Mouse (Mus musculus): ENCODE data around the gene Zswim3.

GRCm38 (mm10) chr2:164776801-164777200, 28.1 kb upstream of the Zswim3 start:
- no peak for TF ChIP-seq CTCF (IDR thresholded peaks at IDR 0.05; ENCODE audit: extremely low read depth, insufficient read depth, low read length)
- no peak for TF ChIP-seq POLR2A (IDR thresholded peaks at IDR 0.05; ENCODE audit: extremely low read depth, insufficient read depth, low read length)

All from cortical plate, adult 2 months (tissue).